In genomic region chr9:86478414-86479093, GRCm38 (mm10) we compare ENCODE assay signal across 20 mouse cellular contexts. TPM values are rescaled to one million over a fixed set of nuclear protein-coding genes. Genes with fewer than 3 reads are reported as not detected.
DNase-seq lines count a peak whose midpoint lies in the region; ATAC-seq lines count a peak whose summit lies in the region.
"Had no signal": no experiment of that assay in that cellular context is flagged by ENCODE, and none has a peak within 500 bp of the region (broad histone marks: within the 10 kb centered on the region; RNA-seq: fewer than 3 reads in every experiment).

No protein-coding gene starts in this region.

- no peaks in the 10 kb centered on the region for H3K36me3 ChIP-seq in heart, embryonic 14.5 days (ENCODE audit: control insufficient read depth, insufficient read depth, low read length)
- no peaks in the 10 kb centered on the region for H3K36me3 ChIP-seq in macrophage (ENCODE audit: inconsistent target)
- H3K36me3 ChIP-seq: embryonic facial prominence, embryonic 13.5 days; intestine, embryonic 15.5 days; limb, embryonic 15.5 days; lung, embryonic 15.5 days; neural tube, embryonic 15.5 days had no signal

- 47% methylated on average over 5 of the region's 5 CpGs for WGBS in heart, embryonic 14.5 days
- 37% methylated on average over 5 of the region's 5 CpGs for WGBS in macrophage (ENCODE audit: missing documents)

- no peak for DNase-seq in heart, adult 11 months
- peak; percentile 27 for DNase-seq in kidney, postnatal 10 days
- DNase-seq in kidney, adult 8-10 months: no peak
- no peak for DNase-seq in right cerebral cortex, postnatal 10 days (ENCODE audit: low spot score in 2 of 2)
- DNase-seq: adrenal gland, adult 8-10 months; cerebellum, adult 18-20 months; heart, adult 2 months; midbrain, embryonic 14.5 days; thymus, postnatal 36 days had no signal

- H3K27me3 ChIP-seq in heart, embryonic 14.5 days (ENCODE audit: control insufficient read depth, insufficient read depth, low read length): no peaks in the 10 kb centered on the region
- H3K27me3 ChIP-seq: embryonic facial prominence, embryonic 13.5 days; intestine, embryonic 15.5 days; limb, embryonic 15.5 days; lung, embryonic 15.5 days; neural tube, embryonic 15.5 days had no signal

- H3K27ac ChIP-seq in heart, embryonic 14.5 days (replicated peaks in 1 of 2; ENCODE audit: control insufficient read depth in 1 of 2, insufficient read depth in 1 of 2, low read depth in 2 of 2, low read length in 2 of 2): no peak overlapping the region
- H3K27ac ChIP-seq in brown adipose tissue, adult 24 weeks (replicated peaks; ENCODE audit: low read depth, low read length): peak overlapping the region; percentile 13; the same call in 1 of the 2 replicates
- H3K27ac ChIP-seq in macrophage: peak overlapping the region; percentile 22; the same call in 1 of the 2 replicates
- H3K27ac ChIP-seq: embryonic facial prominence, embryonic 13.5 days; heart, adult 2 months; hindbrain, embryonic 14.5 days; intestine, embryonic 15.5 days; limb, embryonic 15.5 days; lung, embryonic 15.5 days; neural tube, embryonic 15.5 days had no signal

- peak overlapping the region; percentile 7; the same call in 1 of the 2 replicates for H3K4me2 ChIP-seq in heart, embryonic 14.5 days (ENCODE audit: low read length)
- H3K4me2 ChIP-seq: embryonic facial prominence, embryonic 13.5 days; hindbrain, embryonic 14.5 days; intestine, embryonic 15.5 days; limb, embryonic 15.5 days; lung, embryonic 15.5 days; neural tube, embryonic 15.5 days had no signal

- no peak overlapping the region for H3K9ac ChIP-seq in heart, embryonic 14.5 days (ENCODE audit: low read length)
- H3K9ac ChIP-seq: embryonic facial prominence, embryonic 13.5 days; hindbrain, embryonic 14.5 days; intestine, embryonic 15.5 days; limb, embryonic 15.5 days; lung, embryonic 15.5 days; neural tube, embryonic 15.5 days had no signal

- peaks cover 5 to 13% of the 10 kb centered on the region in 2 experiments; a peak in 3 of 4 replicates for H3K4me1 ChIP-seq in heart, embryonic 14.5 days (ENCODE audit: control insufficient read depth in 2 of 2, insufficient read depth in 2 of 2, low read length in 2 of 2)
- H3K4me1 ChIP-seq in brown adipose tissue, adult 24 weeks (ENCODE audit: control insufficient read depth, insufficient read depth, insufficient read length, low read length): peaks cover 3% of the 10 kb centered on the region
- H3K4me1 ChIP-seq: intestine, embryonic 15.5 days; limb, embryonic 15.5 days; neural tube, embryonic 15.5 days had no signal

- H3K4me3 ChIP-seq in heart, embryonic 14.5 days (ENCODE audit: control insufficient read depth in 1 of 2, insufficient read depth in 1 of 2, low read depth in 1 of 2, low read length in 2 of 2): no peak overlapping the region
- H3K4me3 ChIP-seq in brown adipose tissue, adult 24 weeks (ENCODE audit: insufficient read depth, low read depth, low read length): no peak overlapping the region
- H3K4me3 ChIP-seq in macrophage (ENCODE audit: inconsistent target): no peak overlapping the region
- H3K4me3 ChIP-seq: embryonic facial prominence, embryonic 13.5 days; heart, adult 2 months; intestine, embryonic 15.5 days; limb, embryonic 15.5 days; lung, embryonic 15.5 days; myocyte; neural tube, embryonic 15.5 days had no signal

- H3K9me3 ChIP-seq in heart, embryonic 14.5 days (ENCODE audit: control insufficient read depth, low read length): no peaks in the 10 kb centered on the region
- H3K9me3 ChIP-seq: embryonic facial prominence, embryonic 13.5 days; intestine, embryonic 15.5 days; limb, embryonic 15.5 days; lung, embryonic 15.5 days; neural tube, embryonic 15.5 days had no signal

- H3K79me2 ChIP-seq in macrophage (ENCODE audit: inconsistent target): peaks cover 69% of the 10 kb centered on the region

- no peak for ATAC-seq in heart, embryonic 14.5 days (ENCODE audit: insufficient number of reproducible peaks, insufficient read depth, low FRiP score, low read depth)
- ATAC-seq: forebrain, embryonic 16.5 days; intestine, embryonic 15.5 days had no signal

RNA-seq across cellular contexts. Expression of gene Dop1a, which starts 11.6 kb away (rescaled TPM):
- polyA plus RNA-seq in heart, embryonic 14.5 days (2014; fragmentation: Nextera tagmentation; extraction: Ambion mirVana): 13.8 and 16.5 TPM in 2 replicates
- 7.5 and 7.6 TPM in 2 replicates for polyA plus RNA-seq in brown adipose tissue, adult 24 weeks (2012; ENCODE audit: insufficient read depth, insufficient read length, missing spikeins)
- total RNA-seq in macrophage (2018; cell fraction: chromatin; rRNA removed): 100 to 1,000 TPM in 19 of 26 experiments, 10 to 100 TPM in 7; 47.1 to 187 (median 129) TPM
- total RNA-seq in macrophage (2018; cell fraction: cytosol; rRNA removed): 10 to 100 TPM in 21 of 26 experiments, 1 to 10 TPM in 5; 5.9 to 19.8 (median 13.3) TPM
- total RNA-seq in macrophage (2018; cell fraction: nucleus; rRNA removed): 100 to 1,000 TPM in 2 of 26 experiments, 10 to 100 TPM in 24; 26.2 to 114 (median 65.0) TPM
- polyA plus RNA-seq in macrophage (2018): 10.7 to 11.1 TPM (median 11.0 TPM) in 3 replicates

RNA-seq across cellular contexts. Expression of gene Ube2cbp, which starts 13.8 kb away (rescaled TPM):
- 4.1 and 4.6 TPM in 2 replicates for polyA plus RNA-seq in heart, embryonic 14.5 days (2014; fragmentation: Nextera tagmentation; extraction: Ambion mirVana)
- not detected in 2 replicates for polyA plus RNA-seq in brown adipose tissue, adult 24 weeks (2012; ENCODE audit: insufficient read depth, insufficient read length, missing spikeins)
- total RNA-seq in macrophage (2018; cell fraction: chromatin; rRNA removed): not detected
- total RNA-seq in macrophage (2018; cell fraction: cytosol; rRNA removed): under 1 TPM in 15 of 26 experiments, not detected in 11; 0.05 to 0.22 (median 0.10) TPM
- under 1 TPM in 1 of 26 experiments, not detected in 25; 0.39 TPM for total RNA-seq in macrophage (2018; cell fraction: nucleus; rRNA removed)
- polyA plus RNA-seq in macrophage (2018): 0.54 TPM in 1 of 3 replicates, not detected in the others

Comparison
In these comparisons a context has a peak if more than half of its experiments do, and no peak if none do; other contexts are left out.
1. H3K27ac ChIP-seq: peak in brown adipose tissue, adult 24 weeks (single experiment) and macrophage (single experiment); none in heart, embryonic 14.5 days (0 of 2).